Mouse (Mus musculus): Measurements from ENCODE around the gene Ung. TPM values are rescaled to one million over a fixed set of nuclear protein-coding genes. Genes with fewer than 3 reads are reported as not detected.

The Ung gene
- polyA plus RNA-seq, 1 experiment: 29.5 TPM

DNA sequence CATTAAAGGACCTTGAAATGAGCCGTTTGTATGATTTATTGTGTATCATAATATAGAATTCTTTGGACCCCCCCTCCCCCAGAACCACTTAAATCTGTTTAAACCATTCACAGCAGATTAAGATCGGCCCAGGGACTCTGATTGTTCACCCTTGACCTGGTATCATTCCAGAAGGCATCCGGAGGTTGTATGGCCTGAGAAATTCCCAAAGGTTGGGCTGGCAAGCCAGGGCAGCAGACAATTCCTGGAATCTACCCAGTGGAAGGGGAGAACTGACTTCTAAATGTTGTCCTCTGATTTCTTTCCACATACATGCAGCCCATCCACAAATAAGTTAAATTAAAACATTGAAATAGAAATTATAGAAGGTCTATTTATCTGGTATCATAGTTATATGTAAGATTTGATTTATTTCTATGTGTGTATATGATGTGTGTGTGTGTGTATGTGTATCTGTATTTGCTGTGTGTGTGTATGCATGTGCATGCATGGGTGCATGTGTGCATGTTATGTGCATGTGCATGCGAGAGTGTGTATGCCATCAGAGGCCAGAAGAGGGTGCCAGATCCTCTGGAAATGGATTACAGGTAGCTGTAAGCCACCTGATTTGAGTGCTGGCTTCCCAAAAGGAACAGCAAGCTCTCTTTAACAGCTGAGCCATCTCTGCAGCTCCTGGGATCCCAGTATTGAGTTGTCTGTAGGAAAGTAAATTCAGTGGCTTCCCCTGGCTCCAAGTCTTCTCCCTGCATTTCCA is 48.0 kb downstream of the Ung start:
- Histone ChIP-seq H3K27ac (ENCODE audit: control insufficient read depth, insufficient read depth, low read depth, low read length, poor library complexity) (no peak overlapping the region), H3K4me3 (replicated peaks; ENCODE audit: control insufficient read depth, low read depth, low read length) (no peak overlapping the region), H3K4me1 (ENCODE audit: control insufficient read depth, insufficient read depth, low read length) (peaks cover 4% of the 10 kb centered on the region)
- 81% methylated on average over 4 of the region's 4 CpGs for WGBS
- TF ChIP-seq CTCF (IDR thresholded peaks at IDR 0.05; ENCODE audit: control insufficient read depth, insufficient read depth, low read length): no peak
- no peak for TF ChIP-seq POLR2A (IDR thresholded peaks at IDR 0.05; ENCODE audit: borderline replicate concordance, control insufficient read depth, low read depth, low read length)

DNA sequence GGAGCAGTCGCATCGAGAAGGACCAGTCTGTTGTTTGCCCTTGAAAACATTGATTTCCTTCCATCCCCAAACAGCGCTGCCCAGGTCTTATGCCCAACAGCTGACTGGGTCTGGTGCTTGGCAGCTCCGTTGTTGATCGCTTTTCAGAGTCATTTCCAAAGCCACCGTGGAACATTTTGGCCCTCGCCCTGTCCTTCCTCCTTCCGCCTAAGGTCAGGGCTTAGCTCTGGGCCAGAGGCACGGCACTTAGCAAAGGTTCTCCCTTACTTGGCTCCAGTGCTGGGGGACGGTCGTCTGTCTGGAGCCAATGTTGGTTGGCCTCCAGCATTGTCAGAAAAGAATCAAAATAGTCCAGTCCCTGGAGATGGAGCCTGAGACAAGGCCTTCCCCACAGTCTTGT is 49.4 kb downstream of the Ung start:
- H3K4me1 ChIP-seq (ENCODE audit: control insufficient read depth, insufficient read depth, low read length): peaks cover 4% of the 10 kb centered on the region
- WGBS: 79% methylated on average over 11 of the region's 11 CpGs
- H3K27ac ChIP-seq (ENCODE audit: control insufficient read depth, insufficient read depth, low read depth, low read length, poor library complexity): no peak overlapping the region
- no peak overlapping the region for H3K4me3 ChIP-seq (replicated peaks; ENCODE audit: control insufficient read depth, low read depth, low read length)
- no peak for TF ChIP-seq POLR2A (IDR thresholded peaks at IDR 0.05; ENCODE audit: borderline replicate concordance, control insufficient read depth, low read depth, low read length)
- no peak for TF ChIP-seq CTCF (IDR thresholded peaks at IDR 0.05; ENCODE audit: control insufficient read depth, insufficient read depth, low read length)

DNA sequence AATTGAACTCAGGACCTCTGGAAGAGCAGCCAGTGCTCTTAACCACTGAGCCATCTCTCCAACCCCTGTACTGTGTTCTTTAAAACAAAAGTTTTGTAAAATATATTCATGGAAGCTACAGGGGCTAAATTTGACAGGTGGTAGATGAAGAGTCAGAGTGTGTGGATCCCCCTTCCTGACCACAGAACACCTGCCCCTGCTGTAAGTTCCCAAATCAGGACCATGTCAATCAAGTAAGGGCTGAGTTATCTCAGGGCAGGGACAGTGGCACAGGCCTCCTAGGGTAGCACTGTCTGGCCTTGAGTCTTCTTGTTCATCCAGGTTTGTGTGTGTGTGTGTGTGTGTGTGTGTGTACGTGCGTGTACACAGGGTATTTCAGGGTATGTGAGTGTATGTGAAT is 53.3 kb downstream of the Ung start:
- no peaks in the 10 kb centered on the region for H3K4me1 ChIP-seq (ENCODE audit: control insufficient read depth, insufficient read depth, low read length)
- no peak overlapping the region for H3K27ac ChIP-seq (ENCODE audit: control insufficient read depth, insufficient read depth, low read depth, low read length, poor library complexity)
- WGBS: 76% methylated on average over 2 of the region's 2 CpGs
- H3K4me3 ChIP-seq (replicated peaks; ENCODE audit: control insufficient read depth, low read depth, low read length): no peak overlapping the region
- TF ChIP-seq CTCF (IDR thresholded peaks at IDR 0.05; ENCODE audit: control insufficient read depth, insufficient read depth, low read length) (no peak), POLR2A (IDR thresholded peaks at IDR 0.05; ENCODE audit: borderline replicate concordance, control insufficient read depth, low read depth, low read length) (no peak)

DNA sequence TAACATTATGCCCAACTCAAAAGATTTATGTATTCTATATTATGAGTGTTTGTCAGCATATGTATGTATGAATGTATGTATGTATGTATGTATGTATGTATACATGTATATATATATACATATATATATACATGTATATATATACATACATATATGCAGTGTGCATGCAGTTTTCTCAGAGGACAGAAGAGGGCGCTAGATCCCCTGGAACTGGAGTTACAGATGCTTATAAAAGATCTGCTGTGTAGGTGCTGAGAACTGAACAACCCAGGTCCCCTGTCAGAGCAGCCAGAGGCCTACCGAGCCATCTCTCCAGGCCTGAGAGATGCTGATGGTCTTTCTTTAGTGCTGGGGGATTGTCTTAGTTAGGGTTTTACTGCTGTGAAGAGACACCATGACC is 56.9 kb downstream of the Ung start:
- 80% methylated on average over 2 of the region's 2 CpGs for WGBS
- Histone ChIP-seq H3K27ac (ENCODE audit: control insufficient read depth, insufficient read depth, low read depth, low read length, poor library complexity) (no peak overlapping the region), H3K4me3 (replicated peaks; ENCODE audit: control insufficient read depth, low read depth, low read length) (no peak overlapping the region), H3K4me1 (ENCODE audit: control insufficient read depth, insufficient read depth, low read length) (no peaks in the 10 kb centered on the region)
- TF ChIP-seq CTCF (IDR thresholded peaks at IDR 0.05; ENCODE audit: control insufficient read depth, insufficient read depth, low read length) (no peak), POLR2A (IDR thresholded peaks at IDR 0.05; ENCODE audit: borderline replicate concordance, control insufficient read depth, low read depth, low read length) (no peak)

Other genes with a start within 250 kb of the Ung start
- gene Coro1c, start 221.6 kb upstream of the Ung start, polyA plus RNA-seq (2011; ENCODE audit: insufficient read depth, insufficient read length, low replicate concordance, missing spikeins): 26.5 and 52.7 TPM in 2 replicates
- 13.0 and 14.4 TPM in 2 replicates for gene Ssh1, start 136.5 kb upstream of the Ung start, polyA plus RNA-seq (2011; ENCODE audit: insufficient read depth, insufficient read length, low replicate concordance, missing spikeins)
- 1.6 TPM in 1 of 2 replicates, not detected in the other for gene Dao, start 126.7 kb upstream of the Ung start, polyA plus RNA-seq (2011; ENCODE audit: insufficient read depth, insufficient read length, low replicate concordance, missing spikeins)
- gene Usp30, start 64.9 kb upstream of the Ung start, polyA plus RNA-seq (2011; ENCODE audit: insufficient read depth, insufficient read length, low replicate concordance, missing spikeins): 2.0 and 3.6 TPM in 2 replicates
- gene Svop, start 38.8 kb upstream of the Ung start, polyA plus RNA-seq (2011; ENCODE audit: insufficient read depth, insufficient read length, low replicate concordance, missing spikeins): not detected in 2 replicates
- gene Alkbh2, start 2.2 kb upstream of the Ung start, polyA plus RNA-seq (2011; ENCODE audit: insufficient read depth, insufficient read length, low replicate concordance, missing spikeins): 3.1 and 8.0 TPM in 2 replicates
- 0.67 and 1.7 TPM in 2 replicates for gene Acacb, start 16.1 kb downstream of the Ung start, polyA plus RNA-seq (2011; ENCODE audit: insufficient read depth, insufficient read length, low replicate concordance, missing spikeins)
- gene Foxn4, start 143.4 kb downstream of the Ung start, polyA plus RNA-seq (2011; ENCODE audit: insufficient read depth, insufficient read length, low replicate concordance, missing spikeins): not detected in 2 replicates
- 0.61 and 2.1 TPM in 2 replicates for gene Myo1h, start 158.8 kb downstream of the Ung start, polyA plus RNA-seq (2011; ENCODE audit: insufficient read depth, insufficient read length, low replicate concordance, missing spikeins)

Data from bone marrow, adult 2 months (tissue).